Mouse (Mus musculus) ES-Bruce4 (cell line): ENCODE measurements at regions not wholly inside any gene's neighbourhood (a gene's known extent, or its start where the extent isn't known, plus 50 kb on each side); places are given as distances from the start of the nearest gene placed in this dataset.

Source experiments
- H3K27ac ChIP-seq: 2 replicates; pipeline ENCODE4 v1.5.1; 2012; ENCODE audit warnings: low read length, inconsistent platforms; ENCODE audit not compliant: insufficient read depth
- H3K27me3 ChIP-seq: 2 replicates; pipeline ENCODE4 v1.6.1; 2012; ENCODE audit warnings: mild to moderate bottlenecking, low read length, inconsistent platforms; ENCODE audit not compliant: control insufficient read depth, poor library complexity, insufficient read depth, severe bottlenecking
- H3K36me3 ChIP-seq: 2 replicates; pipeline ENCODE4 v1.6.1; 2012; ENCODE audit warnings: inconsistent platforms, mild to moderate bottlenecking, low read length, moderate library complexity; ENCODE audit not compliant: control insufficient read depth, poor library complexity, insufficient read depth, severe bottlenecking
- H3K4me1 ChIP-seq: one replicate; pipeline ENCODE4 v1.8.1; 2011; ENCODE audit warnings: low read length; ENCODE audit not compliant: control insufficient read depth, insufficient read depth
- H3K4me3 ChIP-seq: 2 replicates; pipeline ENCODE4 v1.5.1; 2011; ENCODE audit warnings: low read depth, mild to moderate bottlenecking, low read length
- H3K9ac ChIP-seq: 2 replicates; pipeline ENCODE4 v1.6.1; 2012; ENCODE audit warnings: low read depth, mild to moderate bottlenecking, inconsistent platforms; ENCODE audit not compliant: poor library complexity, severe bottlenecking
- H3K9me3 ChIP-seq: replicated peaks from 2 replicates; pipeline ENCODE4 v1.6.1; 2012; ENCODE audit warnings: mild to moderate bottlenecking, low read length, inconsistent platforms; ENCODE audit not compliant: control insufficient read depth, poor library complexity, insufficient read depth, severe bottlenecking
- CTCF ChIP-seq: IDR thresholded peaks from one replicate; pipeline ENCODE4 v1.8.1; 2011; ENCODE audit warnings: low read depth, low read length
- EP300 ChIP-seq: IDR thresholded peaks from 2 replicates; pipeline ENCODE4 v1.6.1; 2011; ENCODE audit warnings: low read depth, low read length; ENCODE audit not compliant: insufficient read depth
- POLR2A ChIP-seq: IDR thresholded peaks from one replicate; pipeline ENCODE4 v1.8.1; 2011; ENCODE audit warnings: low read length; ENCODE audit not compliant: insufficient read depth

- Histone ChIP-seq H3K27ac (no peak overlapping the region), H3K27me3 (no peaks in the 10 kb centered on the region), H3K4me3 (no peak overlapping the region), H3K4me1 (no peaks in the 10 kb centered on the region), H3K36me3 (no peaks in the 10 kb centered on the region), H3K9ac (no peak overlapping the region), H3K9me3 (no peaks in the 10 kb centered on the region)
- TF ChIP-seq CTCF (no peak), EP300 (no peak), POLR2A (no peak)
Observed at GRCm38 (mm10) chr2:179182123-179182522, 260.1 kb upstream of the Cdh4 start.

GRCm38 (mm10) chr2:179192906-179193496 is 249.2 kb upstream of the Cdh4 start:
- H3K36me3 ChIP-seq: no peaks in the 10 kb centered on the region
- no peaks in the 10 kb centered on the region for H3K4me1 ChIP-seq
- H3K4me3 ChIP-seq: no peak overlapping the region
- H3K9ac ChIP-seq: no peak overlapping the region
- no peaks in the 10 kb centered on the region for H3K27me3 ChIP-seq
- TF ChIP-seq EP300 (peak; percentile 52; the same call in 1 of the 2 replicates), CTCF (no peak), POLR2A (no peak)
- no peaks in the 10 kb centered on the region for H3K9me3 ChIP-seq
- no peak overlapping the region for H3K27ac ChIP-seq

DNA sequence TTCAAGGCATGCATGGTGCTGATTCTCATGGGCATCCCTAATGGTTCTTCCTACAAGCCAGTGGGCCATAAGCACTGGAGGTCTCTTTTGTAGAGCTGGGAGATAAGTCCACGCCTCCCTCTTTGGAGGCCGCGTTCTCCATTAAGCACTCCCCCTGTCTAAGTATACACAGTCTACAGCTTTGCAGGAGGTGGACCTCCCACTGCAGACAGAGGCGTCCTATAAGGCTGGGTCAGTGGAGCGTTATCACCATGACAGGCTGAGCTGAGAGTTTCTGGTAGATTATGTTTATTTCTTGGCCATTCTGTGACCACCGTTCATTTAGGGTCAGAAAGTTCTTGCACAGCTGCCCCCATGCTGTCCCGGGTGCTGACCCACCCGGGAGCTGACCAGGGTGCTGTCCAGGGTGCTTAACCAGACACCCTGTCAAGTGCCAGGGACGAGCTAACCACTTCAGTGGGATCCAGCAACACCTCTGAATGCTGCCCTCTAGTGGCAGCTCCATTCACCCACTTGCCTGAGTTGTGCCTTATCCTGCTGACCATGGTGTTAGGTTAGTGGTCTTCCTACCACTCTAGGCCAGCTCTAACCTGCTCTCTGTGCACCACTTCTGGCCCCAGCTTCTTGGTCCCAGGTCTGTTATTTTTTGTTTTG is 248.6 kb upstream of the Cdh4 start:
- H3K9ac ChIP-seq: no peak overlapping the region
- H3K27me3 ChIP-seq: no peaks in the 10 kb centered on the region
- no peaks in the 10 kb centered on the region for H3K9me3 ChIP-seq
- TF ChIP-seq POLR2A (no peak), CTCF (peak; percentile 99), EP300 (no peak)
- H3K4me1 ChIP-seq: no peaks in the 10 kb centered on the region
- H3K4me3 ChIP-seq: no peak overlapping the region
- H3K36me3 ChIP-seq: no peaks in the 10 kb centered on the region
- no peak overlapping the region for H3K27ac ChIP-seq

DNA sequence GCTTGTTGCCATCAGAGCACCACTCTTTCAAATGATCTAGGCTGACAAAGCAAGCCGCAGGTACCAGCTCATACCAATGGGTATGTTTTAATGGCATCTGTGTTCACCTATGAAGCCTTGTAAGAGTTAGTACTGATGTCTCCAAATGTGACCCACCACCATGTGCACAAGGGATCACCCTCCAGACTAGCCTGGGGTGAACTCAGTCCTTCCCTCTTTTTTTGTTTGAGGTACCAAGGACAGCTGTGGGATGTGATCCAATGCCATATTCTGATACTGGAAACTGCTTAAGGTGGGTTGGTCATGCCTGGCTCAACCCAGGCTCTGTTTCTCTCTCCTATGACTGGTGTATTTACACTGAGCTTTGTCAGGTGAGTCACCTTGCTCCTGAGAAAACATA is 244.8 kb upstream of the Cdh4 start:
- TF ChIP-seq EP300 (no peak), CTCF (no peak), POLR2A (no peak)
- no peaks in the 10 kb centered on the region for H3K4me1 ChIP-seq
- no peaks in the 10 kb centered on the region for H3K36me3 ChIP-seq
- H3K4me3 ChIP-seq: no peak overlapping the region
- no peak overlapping the region for H3K9ac ChIP-seq
- no peak overlapping the region for H3K27ac ChIP-seq
- H3K9me3 ChIP-seq: no peaks in the 10 kb centered on the region
- H3K27me3 ChIP-seq: no peaks in the 10 kb centered on the region

GRCm38 (mm10) chr2:179200495-179200894 is 241.7 kb upstream of the Cdh4 start:
- H3K27ac ChIP-seq: no peak overlapping the region
- H3K4me3 ChIP-seq: no peak overlapping the region
- no peaks in the 10 kb centered on the region for H3K4me1 ChIP-seq
- H3K36me3 ChIP-seq: no peaks in the 10 kb centered on the region
- TF ChIP-seq POLR2A (no peak), CTCF (no peak), EP300 (no peak)
- H3K9ac ChIP-seq: no peak overlapping the region
- H3K9me3 ChIP-seq: no peaks in the 10 kb centered on the region
- H3K27me3 ChIP-seq: no peaks in the 10 kb centered on the region

DNA sequence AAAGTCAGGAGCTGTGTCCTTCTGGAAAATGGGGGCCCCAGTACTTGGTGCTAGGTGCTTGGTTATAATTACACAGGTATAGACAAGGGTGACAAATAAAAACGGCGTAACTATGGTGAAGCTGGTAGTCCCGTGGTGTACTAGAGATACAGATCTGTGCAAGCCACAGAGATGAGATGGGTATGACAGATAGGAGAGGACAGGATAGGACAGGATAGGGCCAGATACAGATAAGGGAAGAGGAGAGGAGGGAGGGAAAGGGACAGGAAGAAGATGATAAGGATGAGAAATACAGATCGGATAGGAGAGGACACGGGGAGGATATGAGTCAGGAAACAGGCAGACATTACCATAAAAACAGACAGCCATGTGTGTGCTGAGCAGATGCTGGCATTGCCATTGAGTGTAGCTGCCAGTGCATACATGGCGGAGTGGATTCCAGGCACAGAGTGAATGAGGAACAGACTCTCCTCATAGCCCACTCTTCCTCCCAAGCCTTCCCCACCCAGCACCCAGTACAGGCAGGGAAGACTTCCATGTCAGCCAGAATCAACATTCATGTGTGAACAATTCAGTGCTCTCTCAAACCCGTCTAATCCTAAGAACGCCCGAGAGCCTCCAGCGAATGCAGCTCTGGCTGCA is 231.9 kb upstream of the Cdh4 start:
- no peak overlapping the region for H3K4me3 ChIP-seq
- H3K27ac ChIP-seq: no peak overlapping the region
- H3K9me3 ChIP-seq: no peaks in the 10 kb centered on the region
- no peaks in the 10 kb centered on the region for H3K36me3 ChIP-seq
- H3K9ac ChIP-seq: no peak overlapping the region
- TF ChIP-seq EP300 (no peak), POLR2A (no peak), CTCF (no peak)
- H3K4me1 ChIP-seq: no peaks in the 10 kb centered on the region
- H3K27me3 ChIP-seq: no peaks in the 10 kb centered on the region
